Mouse (Mus musculus) ovary, postnatal 14 days (tissue): ENCODE measurements at regions not wholly inside any gene's neighbourhood (a gene's known extent, or its start where the extent isn't known, plus 50 kb on each side); places are given as distances from the start of the nearest gene placed in this dataset.
"Not testable (repeated sequence)": the region's sequence is repeated elsewhere in the genome, so short reads cannot be mapped to it uniquely, and the experiment has no call there.

Experiments used
- DNase-seq: peaks from one replicate; pipeline ENCODE4 v3.0.0; 2022; ENCODE audit warnings: low spot score

GRCm38 (mm10) chr12:15410419-15410818, 406.3 kb downstream of the Trib2 start:
- no peak for DNase-seq

DNA sequence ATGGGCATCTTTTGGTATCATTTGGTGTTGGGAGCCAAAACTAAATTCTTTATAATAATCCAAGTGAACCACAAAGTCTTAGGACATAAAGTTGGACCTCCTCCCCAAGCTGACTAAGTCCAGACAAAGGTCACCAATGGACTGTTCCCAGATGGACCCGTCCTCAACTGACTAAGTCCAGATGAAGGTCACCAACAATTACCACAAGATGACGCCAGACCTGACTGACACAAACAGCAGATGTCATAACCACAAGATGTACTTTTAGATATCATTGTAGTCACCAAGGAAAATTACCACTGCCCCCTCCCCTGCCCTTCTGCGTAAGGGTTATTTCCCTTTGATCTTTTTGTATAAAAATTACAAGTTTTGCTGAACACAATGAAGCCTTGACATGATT, 409.1 kb downstream of the Trib2 start:
- DNase-seq = not testable (repeated sequence)

GRCm38 (mm10) chr12:15392641-15393040, 424.1 kb downstream of the Trib2 start:
- no peak for DNase-seq

DNA sequence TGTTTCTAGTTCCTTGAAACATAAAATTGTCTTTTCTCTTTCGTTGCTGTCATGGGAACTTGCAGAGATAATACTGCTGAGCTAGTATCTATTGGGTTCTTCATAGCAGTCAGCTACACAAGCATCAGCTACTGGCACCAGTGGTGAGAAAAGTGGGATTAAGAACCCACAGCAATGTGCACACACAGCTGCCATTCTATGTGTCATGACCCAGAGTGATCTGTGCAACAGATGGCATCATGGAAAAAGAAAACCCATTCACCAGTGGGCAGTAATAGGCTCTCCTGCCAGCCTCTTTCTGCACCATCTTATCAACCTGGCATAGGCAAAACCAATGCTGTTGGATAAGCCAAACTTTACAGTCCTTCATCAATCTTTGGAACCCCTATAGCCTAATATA, 428.1 kb downstream of the Trib2 start:
- no peak for DNase-seq

DNA sequence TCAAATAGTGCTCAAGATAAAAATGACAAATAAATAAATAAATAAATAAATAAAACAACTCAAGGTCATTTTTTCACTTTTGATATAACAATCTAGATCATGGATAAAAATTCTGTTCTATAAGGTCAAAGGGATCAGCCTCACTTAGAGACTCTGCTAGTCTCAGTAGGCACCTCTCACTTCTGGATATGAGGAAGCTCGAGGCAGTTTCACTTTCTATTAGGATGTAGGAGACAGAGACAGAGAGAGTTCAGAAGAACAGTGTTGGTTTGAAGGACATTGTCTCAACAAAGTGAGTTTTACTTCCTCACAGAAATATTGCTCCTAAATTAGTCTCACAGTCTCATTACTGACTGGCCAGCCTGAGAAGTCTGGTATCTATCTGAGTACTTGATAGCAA, 458.9 kb downstream of the Trib2 start:
- no peak for DNase-seq

DNA sequence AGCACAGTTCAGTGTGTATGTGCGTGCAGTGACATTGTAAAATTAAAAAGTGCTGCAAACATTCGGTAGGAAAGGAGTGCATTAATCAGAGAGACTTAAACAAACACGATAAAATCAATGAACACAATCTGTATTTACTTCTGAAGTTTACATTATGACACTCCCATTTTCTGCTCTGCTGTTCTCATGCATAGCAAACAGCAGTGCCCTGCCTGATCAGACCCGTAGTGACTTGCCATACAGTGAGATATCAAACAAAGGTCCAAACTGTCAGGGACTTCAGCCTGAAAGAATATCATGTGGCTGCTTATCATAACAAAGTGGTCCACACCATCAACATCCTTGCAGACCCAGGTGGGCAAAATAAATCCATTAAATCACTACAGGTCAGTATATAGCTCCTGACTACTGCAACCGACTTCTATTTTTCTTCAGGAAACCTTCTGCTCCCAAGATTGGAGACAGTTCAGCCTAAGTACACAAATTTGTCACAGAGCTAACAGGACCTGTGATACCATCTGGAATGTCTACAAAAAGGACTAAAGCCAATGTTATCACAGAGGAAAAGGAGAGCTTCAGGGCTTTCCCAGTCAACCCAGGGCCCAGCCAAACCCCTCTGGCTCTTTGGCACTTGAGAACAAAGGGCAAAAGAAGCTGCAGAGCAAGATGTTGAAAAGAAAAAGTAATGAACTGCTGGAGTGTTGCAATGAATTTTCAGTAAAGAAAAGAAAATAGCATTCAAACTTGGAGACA, 495.8 kb downstream of the Trib2 start:
- no peak for DNase-seq

GRCm38 (mm10) chr12:15319647-15320046, 497.1 kb downstream of the Trib2 start:
- DNase-seq = no peak

- no peak for DNase-seq
Measured at GRCm38 (mm10) chr12:15294898-15295297, 521.8 kb downstream of the Trib2 start.

GRCm38 (mm10) chr12:15262165-15262564, 554.6 kb downstream of the Trib2 start:
- no peak for DNase-seq

DNA sequence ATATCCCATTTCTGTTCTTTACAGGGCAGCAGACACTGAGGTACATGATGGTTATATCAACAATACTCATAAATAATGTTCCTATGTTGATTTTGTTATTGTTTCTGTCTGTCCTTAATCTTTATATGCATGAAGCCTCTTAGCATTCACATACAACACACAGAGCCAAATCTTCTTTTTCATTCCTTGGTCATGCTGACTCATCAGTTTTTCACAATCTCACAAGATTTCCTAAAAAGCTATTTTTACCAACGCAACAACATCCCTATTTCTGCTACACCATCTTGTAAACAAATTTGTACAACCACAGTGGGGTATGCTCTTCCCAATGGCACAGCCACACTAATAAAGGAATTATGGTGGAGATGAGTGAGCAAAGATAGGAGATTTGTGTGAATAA, 555.1 kb downstream of the Trib2 start:
- DNase-seq = no peak

DNA sequence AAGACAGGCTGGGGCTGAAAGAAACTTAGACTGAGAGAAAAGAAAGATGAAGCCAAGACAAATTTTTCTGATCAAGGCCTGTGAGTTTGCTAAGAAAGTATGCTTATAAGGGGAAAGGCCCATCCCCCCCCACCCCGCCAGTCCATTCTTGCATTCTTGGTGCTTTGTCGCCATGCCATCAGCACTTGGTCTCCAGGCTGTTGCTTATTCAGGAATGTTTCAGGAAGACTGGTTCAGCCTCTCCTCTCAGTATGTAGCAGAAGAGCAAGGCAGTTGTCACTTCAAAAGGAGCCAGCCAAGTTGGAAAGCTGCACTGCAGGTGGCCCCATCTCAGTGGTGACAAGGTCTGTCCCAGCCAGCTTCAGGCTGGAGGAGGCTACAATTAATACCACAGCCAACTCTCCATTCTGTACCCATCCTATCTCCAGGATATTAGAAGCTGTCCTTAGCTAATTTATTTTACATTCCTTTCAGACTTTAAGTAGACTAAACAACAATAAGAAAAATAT, 555.8 kb downstream of the Trib2 start:
- DNase-seq = no peak

DNA sequence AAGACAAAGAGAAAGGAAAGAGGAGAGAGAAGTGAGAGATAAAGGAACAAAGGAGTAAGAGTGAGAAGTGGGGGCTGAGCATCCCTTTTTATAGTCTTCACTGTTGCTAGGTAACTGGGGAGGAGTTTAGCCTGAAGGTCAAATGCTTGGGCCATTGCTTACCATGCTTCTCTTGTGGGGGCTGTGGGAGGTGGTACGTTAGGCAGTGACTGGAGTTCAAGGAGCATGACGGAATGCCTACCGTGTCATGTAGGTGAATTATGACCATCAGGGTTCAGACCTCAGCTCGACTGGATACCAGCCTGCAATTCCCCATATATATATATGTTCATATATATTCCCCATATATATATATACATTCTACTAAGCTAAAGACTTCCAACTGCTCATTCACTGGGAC, 571.8 kb downstream of the Trib2 start:
- DNase-seq = no peak

- no peak for DNase-seq
Measured at GRCm38 (mm10) chr12:15222497-15223170, 594.1 kb downstream of the Trib2 start.

GRCm38 (mm10) chr12:15218504-15218903, 598.2 kb downstream of the Trib2 start:
- no peak for DNase-seq

DNA sequence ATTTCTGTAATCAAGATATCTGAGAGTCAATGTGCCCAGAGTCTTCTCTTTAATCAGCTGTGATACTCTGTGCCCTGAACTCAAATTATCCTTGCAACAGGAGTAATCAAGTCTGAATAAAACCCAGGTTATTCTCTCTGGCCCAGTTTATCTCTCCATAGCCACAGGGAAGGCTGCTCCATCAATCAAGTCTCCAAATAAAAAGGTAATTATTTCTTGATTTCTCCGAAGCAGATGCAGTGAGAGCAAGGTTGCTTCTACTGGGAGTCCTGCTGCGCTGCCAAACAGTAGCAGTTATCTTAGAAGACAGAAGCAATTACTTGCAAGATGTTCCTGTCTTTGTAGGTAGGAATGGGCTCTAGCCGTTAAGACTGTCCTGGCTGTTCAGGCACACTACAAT, 600.5 kb downstream of the Trib2 start:
- DNase-seq = no peak

GRCm38 (mm10) chr12:15174411-15175041, 642.2 kb downstream of the Trib2 start:
- DNase-seq = no peak

DNA sequence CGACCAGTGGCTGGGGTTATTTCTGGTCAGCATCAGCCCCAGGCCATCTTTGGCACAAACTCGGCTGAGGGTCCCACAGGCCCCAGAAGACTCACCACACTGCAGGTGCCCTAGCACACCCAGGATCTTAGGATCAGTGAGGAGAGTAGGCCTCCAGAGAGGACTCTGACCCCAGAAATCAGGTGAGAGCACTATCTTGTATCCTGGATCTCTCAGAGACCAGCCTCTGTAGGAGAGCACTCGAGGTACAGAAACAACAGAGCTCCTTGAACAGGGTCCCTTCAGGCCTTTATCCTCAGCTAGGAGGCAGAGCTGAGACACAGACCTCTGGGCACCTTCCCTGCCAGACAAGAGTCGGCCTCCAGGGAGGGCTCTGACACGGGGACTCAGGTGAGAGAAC, 654.1 kb downstream of the Trib2 start:
- DNase-seq = no peak

- no peak for DNase-seq
Measured at GRCm38 (mm10) chr12:15161864-15162263, 654.9 kb downstream of the Trib2 start.

- no peak for DNase-seq
Measured at GRCm38 (mm10) chr12:15160478-15160998, 656.2 kb downstream of the Trib2 start.

GRCm38 (mm10) chr12:15146398-15146797, 670.3 kb downstream of the Trib2 start:
- no peak for DNase-seq

GRCm38 (mm10) chr12:15137039-15137438, 679.7 kb downstream of the Trib2 start:
- DNase-seq = no peak

DNA sequence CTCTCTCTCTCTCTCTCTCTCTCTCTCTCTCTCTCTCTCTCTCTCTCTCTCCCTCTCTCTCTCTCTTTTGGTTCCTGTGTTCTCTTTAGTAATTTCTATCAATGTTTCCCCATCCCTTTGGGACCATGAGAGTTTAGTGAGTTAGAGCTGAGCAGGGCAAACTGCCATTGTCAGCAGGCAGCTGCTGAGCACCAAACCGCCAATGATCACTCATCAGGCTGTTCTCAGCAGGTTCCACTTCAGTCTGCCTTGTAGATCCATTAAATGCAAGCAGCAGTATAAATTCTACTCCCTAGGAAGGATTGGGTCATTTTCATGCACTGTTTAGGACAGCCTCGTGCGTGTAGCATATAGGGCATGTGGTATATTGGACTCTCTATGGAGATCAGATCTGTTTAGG, 692.5 kb downstream of the Trib2 start:
- no peak for DNase-seq
